Mouse (Mus musculus) thymus, postnatal 4 days (tissue): ENCODE measurements at regions not wholly inside any gene's neighbourhood (a gene's known extent, or its start where the extent isn't known, plus 50 kb on each side); places are given as distances from the start of the nearest gene placed in this dataset.
"Not testable (repeated sequence)": the region's sequence is repeated elsewhere in the genome, so short reads cannot be mapped to it uniquely, and the experiment has no call there.

Experiments used
- DNase-seq: peaks from one replicate; pipeline ENCODE4 v3.0.0; 2021

GRCm38 (mm10) chr7:118320307-118320706, 76.8 kb upstream of the Smg1 start:
- no peak for DNase-seq

GRCm38 (mm10) chr7:118318432-118319135, 75.1 kb upstream of the Smg1 start:
- DNase-seq = no peak

- not testable (repeated sequence) for DNase-seq
Measured at GRCm38 (mm10) chr7:118314886-118315285, 71.4 kb upstream of the Smg1 start.

GRCm38 (mm10) chr7:118314228-118314658, 70.8 kb upstream of the Smg1 start:
- no peak for DNase-seq

- DNase-seq = no peak
Measured at GRCm38 (mm10) chr7:118313818-118314217, 70.3 kb upstream of the Smg1 start.

GRCm38 (mm10) chr7:118309733-118310132, 66.3 kb upstream of the Smg1 start:
- DNase-seq = no peak

- no peak for DNase-seq
Measured at GRCm38 (mm10) chr7:118308882-118309281, 65.4 kb upstream of the Smg1 start.

GRCm38 (mm10) chr7:118304812-118305211, 61.3 kb upstream of the Smg1 start:
- peak; percentile 91 for DNase-seq

- no peak for DNase-seq
Measured at GRCm38 (mm10) chr7:118304338-118304737, 60.9 kb upstream of the Smg1 start.

GRCm38 (mm10) chr7:118303921-118304320, 60.5 kb upstream of the Smg1 start:
- DNase-seq = no peak

- no peak for DNase-seq
Measured at GRCm38 (mm10) chr7:118300678-118301342, 57.3 kb upstream of the Smg1 start.

GRCm38 (mm10) chr7:118297613-118298012, 54.1 kb upstream of the Smg1 start:
- DNase-seq = peak; percentile 89

- DNase-seq = no peak
Measured at GRCm38 (mm10) chr7:118296856-118297518, 53.5 kb upstream of the Smg1 start.

- DNase-seq = no peak
Measured at GRCm38 (mm10) chr7:118295855-118296254, 52.4 kb upstream of the Smg1 start.

- peak; percentile 75 for DNase-seq
Measured at GRCm38 (mm10) chr7:118295275-118295674, 51.8 kb upstream of the Smg1 start.

GRCm38 (mm10) chr7:118294637-118295036, 51.2 kb upstream of the Smg1 start:
- DNase-seq = no peak
